Mouse (Mus musculus) forebrain, embryonic 10.5 days (tissue): Measurements from ENCODE around the gene Endod1. TPM values are rescaled to one million over a fixed set of nuclear protein-coding genes. Genes with fewer than 3 reads are reported as not detected.

Experiments used
- DNase-seq: peaks from one replicate; pipeline ENCODE4 v3.0.0-alpha.2; 2017; ENCODE audit warnings: low spot score; ENCODE audit errors: extremely low spot score
- H3K27ac ChIP-seq: fragments of 300-500 bp; sonication (generic); 2 replicates; pipeline ENCODE4 v1.5.1; 2016; ENCODE audit warnings: mild to moderate bottlenecking
- H3K27me3 ChIP-seq: fragments of 300-500 bp; sonication (generic); 2 replicates; pipeline ENCODE4 v1.6.1; 2016; ENCODE audit warnings: mild to moderate bottlenecking; ENCODE audit not compliant: poor library complexity, severe bottlenecking
- H3K36me3 ChIP-seq: fragments of 300-500 bp; sonication (generic); replicated peaks from 2 replicates; pipeline ENCODE4 v1.6.1; 2016; ENCODE audit warnings: mild to moderate bottlenecking, moderate library complexity
- H3K4me1 ChIP-seq: fragments of 300-500 bp; sonication (generic); 2 replicates; pipeline ENCODE4 v1.6.1; 2016
- H3K4me3 ChIP-seq: fragments of 300-500 bp; sonication (generic); 2 replicates; pipeline ENCODE4 v1.5.1; 2016; ENCODE audit warnings: mild to moderate bottlenecking, moderate library complexity
- H3K9me3 ChIP-seq: fragments of 300-500 bp; sonication (generic); 2 replicates; pipeline ENCODE4 v1.6.1; 2016; ENCODE audit warnings: mild to moderate bottlenecking, moderate library complexity
- WGBS: fragments of 180-500 bp; shearing (Covaris S2); methylation state at CpG from one replicate; pipeline ENCODE4 v1.1.7; 2016; 5-methylcytosine and 5-hydroxymethylcytosine counted together
- polyA plus RNA-seq: library from polyadenylated mRNA; unstranded; fragments of >200 nt; fragmentation: Nextera tagmentation; extraction: Ambion mirVana; gene quantifications from 2 replicates; pipeline ENCODE4 v1.2.1, GENCODE M21; 2016

Endod1 gene
- polyA plus RNA-seq, 1 experiment from 2014 or later, result 5.4 TPM

- no peaks in the 10 kb centered on the region for H3K36me3 ChIP-seq
- H3K27me3 ChIP-seq, result no peaks in the 10 kb centered on the region
- no peaks in the 10 kb centered on the region for H3K4me1 ChIP-seq
- H3K27ac ChIP-seq, result no peak overlapping the region
- no peaks in the 10 kb centered on the region for H3K9me3 ChIP-seq
- DNase-seq, result no peak
- 89% methylated on average over 9 of the region's 9 CpGs for WGBS
- no peak overlapping the region for H3K4me3 ChIP-seq
These were observed 10.0 kb upstream of the Endod1 start for GRCm38 (mm10) chr9:14391286-14391685.

GRCm38 (mm10) chr9:14390278-14390677, 9.0 kb upstream of the Endod1 start:
- Histone ChIP-seq H3K4me1 (no peaks in the 10 kb centered on the region), H3K9me3 (no peaks in the 10 kb centered on the region), H3K27ac (no peak overlapping the region), H3K27me3 (no peaks in the 10 kb centered on the region), H3K4me3 (no peak overlapping the region), H3K36me3 (no peaks in the 10 kb centered on the region)
- 100% methylated on average over 1 of the region's 1 CpGs for WGBS
- DNase-seq, result no peak

GRCm38 (mm10) chr9:14389050-14389621, 7.8 kb upstream of the Endod1 start:
- no peak overlapping the region for H3K4me3 ChIP-seq
- H3K36me3 ChIP-seq, result no peaks in the 10 kb centered on the region
- DNase-seq, result no peak
- WGBS, result 78% methylated on average over 4 of the region's 4 CpGs
- no peaks in the 10 kb centered on the region for H3K9me3 ChIP-seq
- no peaks in the 10 kb centered on the region for H3K27me3 ChIP-seq
- H3K27ac ChIP-seq, result no peak overlapping the region
- H3K4me1 ChIP-seq, result no peaks in the 10 kb centered on the region

GRCm38 (mm10) chr9:14388001-14388400, 6.7 kb upstream of the Endod1 start:
- H3K27me3 ChIP-seq, result no peaks in the 10 kb centered on the region
- H3K27ac ChIP-seq, result no peak overlapping the region
- WGBS, result 100% methylated on average over 1 of the region's 1 CpGs

GRCm38 (mm10) chr9:14386831-14387230, 5.5 kb upstream of the Endod1 start:
- Histone ChIP-seq H3K9me3 (no peaks in the 10 kb centered on the region), H3K4me3 (no peak overlapping the region), H3K4me1 (peaks cover 12% of the 10 kb centered on the region), H3K27me3 (no peaks in the 10 kb centered on the region), H3K36me3 (no peaks in the 10 kb centered on the region), H3K27ac (no peak overlapping the region)
- DNase-seq, result no peak
- WGBS, result 74% methylated on average over 9 of the region's 9 CpGs

More at GRCm38 (mm10) chr9:14388001-14388400, 6.7 kb upstream of the Endod1 start:
- no peaks in the 10 kb centered on the region for H3K36me3 ChIP-seq
- no peaks in the 10 kb centered on the region for H3K9me3 ChIP-seq
- H3K4me3 ChIP-seq, result no peak overlapping the region
- 0 out of 2 replicates have a peak, but pooled peaks cover 2% of the 10 kb centered on the region for H3K4me1 ChIP-seq
- DNase-seq, result no peak

- WGBS, result 87% methylated on average over 8 of the region's 8 CpGs
- Histone ChIP-seq H3K27me3 (no peaks in the 10 kb centered on the region), H3K4me1 (peaks cover 19% of the 10 kb centered on the region), H3K9me3 (no peaks in the 10 kb centered on the region), H3K27ac (no peak overlapping the region), H3K36me3 (no peaks in the 10 kb centered on the region), H3K4me3 (no peak overlapping the region)
- no peak for DNase-seq
These were observed 4.4 kb upstream of the Endod1 start for GRCm38 (mm10) chr9:14385665-14386064.

- WGBS, result 83% methylated on average over 4 of the region's 4 CpGs
These were observed 2.0 kb upstream of the Endod1 start for GRCm38 (mm10) chr9:14383186-14383920.

GRCm38 (mm10) chr9:14382256-14382791, 1.0 kb upstream of the Endod1 start:
- no peaks in the 10 kb centered on the region for H3K36me3 ChIP-seq
- no peak overlapping the region for H3K27ac ChIP-seq
- H3K4me1 ChIP-seq, result peaks cover 34% of the 10 kb centered on the region
- peaks cover 23% of the 10 kb centered on the region for H3K27me3 ChIP-seq
- 77% methylated on average over 5 of the region's 5 CpGs for WGBS
- no peaks in the 10 kb centered on the region for H3K9me3 ChIP-seq
- H3K4me3 ChIP-seq, result no peak overlapping the region
- DNase-seq, result no peak

More at GRCm38 (mm10) chr9:14383186-14383920, 2.0 kb upstream of the Endod1 start:
- Histone ChIP-seq H3K4me1 (peaks cover 34% of the 10 kb centered on the region), H3K36me3 (no peaks in the 10 kb centered on the region), H3K27ac (no peak overlapping the region), H3K4me3 (no peak overlapping the region), H3K9me3 (no peaks in the 10 kb centered on the region), H3K27me3 (peaks cover 20% of the 10 kb centered on the region)
- no peak for DNase-seq

- peaks cover 34% of the 10 kb centered on the region for H3K4me1 ChIP-seq
- H3K4me3 ChIP-seq, result peak overlapping the region; percentile 63
- DNase-seq, result peak; percentile 74
- H3K27me3 ChIP-seq, result peaks cover 23% of the 10 kb centered on the region
- no peaks in the 10 kb centered on the region for H3K9me3 ChIP-seq
- peak overlapping the region; percentile 84 for H3K27ac ChIP-seq
- no peaks in the 10 kb centered on the region for H3K36me3 ChIP-seq
- WGBS, result under 1% methylated on average over 76 of the region's 76 CpGs
These were observed 671 bp downstream of the Endod1 start for GRCm38 (mm10) chr9:14380386-14381285.

- H3K36me3 ChIP-seq, result no peaks in the 10 kb centered on the region
- peak; percentile 21 for DNase-seq
- H3K27ac ChIP-seq, result peak overlapping the region; percentile 84
- peaks cover 34% of the 10 kb centered on the region for H3K4me1 ChIP-seq
- H3K4me3 ChIP-seq, result peak overlapping the region; percentile 63
- 23% methylated on average over 8 of the region's 8 CpGs for WGBS
- H3K9me3 ChIP-seq, result no peaks in the 10 kb centered on the region
- H3K27me3 ChIP-seq, result peaks cover 23% of the 10 kb centered on the region
These were observed 1.4 kb downstream of the Endod1 start for GRCm38 (mm10) chr9:14379769-14380385.

- Histone ChIP-seq H3K4me1 (peaks cover 33% of the 10 kb centered on the region), H3K4me3 (no peak overlapping the region), H3K36me3 (no peaks in the 10 kb centered on the region), H3K27ac (no peak overlapping the region), H3K27me3 (peaks cover 23% of the 10 kb centered on the region), H3K9me3 (no peaks in the 10 kb centered on the region)
- 94% methylated on average over 2 of the region's 2 CpGs for WGBS
- DNase-seq, result no peak
These were observed 3.2 kb downstream of the Endod1 start for GRCm38 (mm10) chr9:14378151-14378550.

GRCm38 (mm10) chr9:14376149-14376548, 5.2 kb downstream of the Endod1 start:
- H3K27ac ChIP-seq, result no peak overlapping the region
- no peak overlapping the region for H3K4me3 ChIP-seq
- peaks cover 23% of the 10 kb centered on the region for H3K27me3 ChIP-seq
- no peak for DNase-seq
- peaks cover 17% of the 10 kb centered on the region for H3K4me1 ChIP-seq
- no peaks in the 10 kb centered on the region for H3K36me3 ChIP-seq
- H3K9me3 ChIP-seq, result no peaks in the 10 kb centered on the region
- 93% methylated on average over 4 of the region's 4 CpGs for WGBS
